Mouse (Mus musculus): ENCODE results near the gene Tlr12.
"Not testable (repeated sequence)": the region's sequence is repeated elsewhere in the genome, so short reads cannot be mapped to it uniquely, and the experiment has no call there.

Gene Tlr12

GRCm38 (mm10) chr4:128620572-128620971 lies 2.2 kb upstream of the Tlr12 start:
- DNase-seq (ENCODE audit: low read depth, low spot score), result no peak

- DNase-seq (ENCODE audit: low read depth, low spot score), result no peak
Measured at GRCm38 (mm10) chr4:128618963-128619362, 544 bp upstream of the Tlr12 start.

GRCm38 (mm10) chr4:128617363-128618120 lies 877 bp downstream of the Tlr12 start:
- DNase-seq (ENCODE audit: low read depth, low spot score), result peak; percentile 47

- peak; percentile 41 for DNase-seq (ENCODE audit: low read depth, low spot score)
Measured at GRCm38 (mm10) chr4:128615761-128616160, 2.7 kb downstream of the Tlr12 start.

- peak; percentile 83 for DNase-seq (ENCODE audit: low read depth, low spot score)
Measured at GRCm38 (mm10) chr4:128613326-128613725, 5.1 kb downstream of the Tlr12 start.

- not testable (repeated sequence) for DNase-seq (ENCODE audit: low read depth, low spot score)
Measured at GRCm38 (mm10) chr4:128611726-128612125, 6.7 kb downstream of the Tlr12 start.

GRCm38 (mm10) chr4:128610706-128611105 lies 7.7 kb downstream of the Tlr12 start:
- DNase-seq (ENCODE audit: low read depth, low spot score), result no peak

- DNase-seq (ENCODE audit: low read depth, low spot score), result peak; percentile 98
Measured at GRCm38 (mm10) chr4:128609925-128610402, 8.5 kb downstream of the Tlr12 start, which contains the start of gene Zscan20. Zscan20 (minus strand) TSS chr4:128610098.

GRCm38 (mm10) chr4:128609276-128609924 lies 9.0 kb downstream of the Tlr12 start:
- DNase-seq (ENCODE audit: low read depth, low spot score), result peak; percentile 33

GRCm38 (mm10) chr4:128607661-128608060 lies 10.8 kb downstream of the Tlr12 start:
- no peak for DNase-seq (ENCODE audit: low read depth, low spot score)

- no peak for DNase-seq (ENCODE audit: low read depth, low spot score)
Measured at GRCm38 (mm10) chr4:128606586-128606985, 11.8 kb downstream of the Tlr12 start.

GRCm38 (mm10) chr4:128597801-128598560 lies 20.4 kb downstream of the Tlr12 start:
- no peak for DNase-seq (ENCODE audit: low read depth, low spot score)

GRCm38 (mm10) chr4:128594062-128594461 lies 24.4 kb downstream of the Tlr12 start:
- peak; percentile 44 for DNase-seq (ENCODE audit: low read depth, low spot score)

- DNase-seq (ENCODE audit: low read depth, low spot score), result no peak
Measured at GRCm38 (mm10) chr4:128593286-128593685, 25.1 kb downstream of the Tlr12 start.

GRCm38 (mm10) chr4:128579182-128579581 lies 39.2 kb downstream of the Tlr12 start:
- DNase-seq (ENCODE audit: low read depth, low spot score), result peak; percentile 78

- DNase-seq (ENCODE audit: low read depth, low spot score), result no peak
Measured at GRCm38 (mm10) chr4:128575811-128576210, 42.6 kb downstream of the Tlr12 start.
